Mouse (Mus musculus) bone marrow macrophage, adult 2 months (primary cell): ENCODE measurements around the gene Foxp4.

Experiments
- CTCF ChIP-seq: IDR thresholded peaks from 2 replicates; pipeline ENCODE4 v1.5.1; 2012; ENCODE audit warnings: low read depth, mild to moderate bottlenecking, low read length, moderate library complexity
- POLR2A ChIP-seq: IDR thresholded peaks from 2 replicates; pipeline ENCODE4 v1.6.1; 2012; ENCODE audit warnings: mild to moderate bottlenecking, low read depth, low read length, borderline replicate concordance

GRCm38 (mm10) chr17:47922116-47922515, 2.3 kb downstream of the Foxp4 start:
- TF ChIP-seq CTCF (no peak), POLR2A (no peak)
